Mouse (Mus musculus) stomach, embryonic 16.5 days (tissue): ENCODE data around the gene Mn1. TPM values are rescaled to one million over a fixed set of nuclear protein-coding genes. Genes with fewer than 3 reads are reported as not detected.

Source experiments
- ATAC-seq: fragments of 200-750 bp; cut with Nextera tagmentation; 2 replicates; pipeline ENCODE4 v1.8.0; 2017; ENCODE audit warnings: moderate number of reproducible peaks, moderate TSS enrichment; ENCODE audit not compliant: insufficient read depth, low FRiP score
- H3K27ac ChIP-seq: fragments of 300-500 bp; sonication (generic); 2 replicates; pipeline ENCODE4 v1.5.1; 2014; ENCODE audit warnings: low read length
- H3K27me3 ChIP-seq: fragments of 300-500 bp; sonication (generic); 2 replicates; pipeline ENCODE4 v1.6.1; 2014; ENCODE audit warnings: low read length, control low read depth, mixed read lengths; ENCODE audit not compliant: control insufficient read depth, insufficient read depth
- H3K36me3 ChIP-seq: fragments of 300-500 bp; sonication (generic); 2 replicates; pipeline ENCODE4 v1.6.1; 2014; ENCODE audit warnings: low read length; ENCODE audit not compliant: control insufficient read depth, insufficient read depth
- H3K4me1 ChIP-seq: fragments of 300-500 bp; sonication (generic); 2 replicates; pipeline ENCODE4 v1.6.1; 2014; ENCODE audit warnings: low read length, control low read depth, mixed read lengths; ENCODE audit not compliant: control insufficient read depth, insufficient read depth
- H3K4me2 ChIP-seq: fragments of 300-500 bp; sonication (generic); 2 replicates; pipeline ENCODE4 v1.6.1; 2014; ENCODE audit warnings: low read depth, low read length, mixed read lengths
- H3K4me3 ChIP-seq: fragments of 300-500 bp; sonication (generic); replicated peaks from 2 replicates; pipeline ENCODE4 v1.5.1; 2014; ENCODE audit warnings: mild to moderate bottlenecking, low read length
- H3K9ac ChIP-seq: fragments of 300-500 bp; sonication (generic); 2 replicates; pipeline ENCODE4 v1.6.1; 2014; ENCODE audit warnings: low read length
- H3K9me3 ChIP-seq: fragments of 300-500 bp; sonication (generic); replicated peaks from 2 replicates; pipeline ENCODE4 v1.6.1; 2016; ENCODE audit warnings: low read length, control low read depth; ENCODE audit not compliant: control insufficient read depth
- WGBS: fragments of 180-500 bp; shearing (Covaris S2); extraction: QIAGEN DNeasy Blood & Tissue Kit; methylation state at CpG from one replicate; pipeline ENCODE4 v1.1.7; 2014; 5-methylcytosine and 5-hydroxymethylcytosine counted together
- polyA plus RNA-seq: library from polyadenylated mRNA; unstranded; fragments of >200 nt; fragmentation: Nextera tagmentation; extraction: Ambion mirVana; gene quantifications from 2 replicates; pipeline ENCODE4 v1.2.1, GENCODE M21; 2015

Gene Mn1
- polyA plus RNA-seq, 1 experiment from 2014 or later, result 11.1 TPM

GRCm38 (mm10) chr5:111402651-111402996, 14.5 kb upstream of the Mn1 start:
- H3K36me3 ChIP-seq, result no peaks in the 10 kb centered on the region
- H3K4me1 ChIP-seq, result peaks cover 20% of the 10 kb centered on the region
- H3K4me2 ChIP-seq, result no peak overlapping the region
- no peak overlapping the region for H3K9ac ChIP-seq
- 74% methylated on average over 6 of the region's 6 CpGs for WGBS
- H3K9me3 ChIP-seq, result no peaks in the 10 kb centered on the region
- H3K4me3 ChIP-seq, result no peak overlapping the region
- H3K27ac ChIP-seq, result peak overlapping the region; percentile 13; the same call in 1 of the 2 replicates
- no peaks in the 10 kb centered on the region for H3K27me3 ChIP-seq
- ATAC-seq, result no peak

GRCm38 (mm10) chr5:111404721-111405120, 12.4 kb upstream of the Mn1 start:
- 75% methylated on average over 6 of the region's 6 CpGs for WGBS
- Histone ChIP-seq H3K4me2 (no peak overlapping the region), H3K36me3 (no peaks in the 10 kb centered on the region), H3K4me1 (peaks cover 30% of the 10 kb centered on the region), H3K9ac (no peak overlapping the region), H3K27ac (no peak overlapping the region), H3K4me3 (no peak overlapping the region), H3K9me3 (no peaks in the 10 kb centered on the region), H3K27me3 (no peaks in the 10 kb centered on the region; the same call in 1 of the 2 replicates)
- no peak for ATAC-seq

GRCm38 (mm10) chr5:111408470-111409105, 8.6 kb upstream of the Mn1 start:
- Histone ChIP-seq H3K27ac (peak overlapping the region; percentile 84), H3K4me1 (peaks cover 14% of the 10 kb centered on the region), H3K36me3 (no peaks in the 10 kb centered on the region), H3K9ac (peak overlapping the region; percentile 56), H3K4me3 (no peak overlapping the region), H3K4me2 (peak overlapping the region; percentile 40), H3K27me3 (peaks cover 3% of the 10 kb centered on the region; the same call in 1 of the 2 replicates), H3K9me3 (no peaks in the 10 kb centered on the region)
- peak; percentile 84 for ATAC-seq
- WGBS, result 4% methylated on average over 14 of the region's 14 CpGs

GRCm38 (mm10) chr5:111409412-111410044, 7.6 kb upstream of the Mn1 start:
- H3K9ac ChIP-seq, result 0 out of 2 replicates have a peak overlapping the region, but pooled peaks have one; percentile 10
- H3K27me3 ChIP-seq, result peaks cover 3% of the 10 kb centered on the region; the same call in 1 of the 2 replicates
- H3K4me2 ChIP-seq, result no peak overlapping the region
- no peak for ATAC-seq
- H3K4me1 ChIP-seq, result peaks cover 14% of the 10 kb centered on the region
- H3K9me3 ChIP-seq, result no peaks in the 10 kb centered on the region
- H3K4me3 ChIP-seq, result no peak overlapping the region
- H3K27ac ChIP-seq, result peak overlapping the region; percentile 84; the same call in 1 of the 2 replicates
- 12% methylated on average over 1 of the region's 1 CpGs for WGBS
- no peaks in the 10 kb centered on the region for H3K36me3 ChIP-seq

- H3K4me1 ChIP-seq, result peaks cover 21% of the 10 kb centered on the region
- no peak overlapping the region for H3K27ac ChIP-seq
- no peak overlapping the region for H3K9ac ChIP-seq
- no peaks in the 10 kb centered on the region for H3K9me3 ChIP-seq
- H3K36me3 ChIP-seq, result no peaks in the 10 kb centered on the region
- H3K27me3 ChIP-seq, result peaks cover 3% of the 10 kb centered on the region; the same call in 1 of the 2 replicates
- H3K4me3 ChIP-seq, result no peak overlapping the region
- WGBS, result 74% methylated on average over 3 of the region's 3 CpGs
- ATAC-seq, result no peak
- no peak overlapping the region for H3K4me2 ChIP-seq
Observed at GRCm38 (mm10) chr5:111410665-111411064, 6.5 kb upstream of the Mn1 start.

- no peaks in the 10 kb centered on the region for H3K36me3 ChIP-seq
- H3K4me1 ChIP-seq, result peaks cover 20% of the 10 kb centered on the region
- WGBS, result 1% methylated on average over 5 of the region's 5 CpGs
- H3K4me2 ChIP-seq, result no peak overlapping the region
- ATAC-seq, result peak; percentile 38; the same call in 1 of the 2 replicates
- H3K27me3 ChIP-seq, result peaks cover 7% of the 10 kb centered on the region; the same call in 1 of the 2 replicates
- H3K9me3 ChIP-seq, result no peaks in the 10 kb centered on the region
- 0 out of 2 replicates have a peak overlapping the region, but pooled peaks have one; percentile 32 for H3K9ac ChIP-seq
- no peak overlapping the region for H3K4me3 ChIP-seq
- no peak overlapping the region for H3K27ac ChIP-seq
Observed at GRCm38 (mm10) chr5:111414192-111414591, 3.0 kb upstream of the Mn1 start.

- no peak overlapping the region for H3K4me2 ChIP-seq
- H3K4me3 ChIP-seq, result no peak overlapping the region
- no peak for ATAC-seq
- H3K36me3 ChIP-seq, result no peaks in the 10 kb centered on the region
- no peak overlapping the region for H3K27ac ChIP-seq
- H3K9me3 ChIP-seq, result no peaks in the 10 kb centered on the region
- WGBS, result 65% methylated on average over 4 of the region's 4 CpGs
- H3K9ac ChIP-seq, result no peak overlapping the region
- peaks cover 13% of the 10 kb centered on the region; the same call in 1 of the 2 replicates for H3K27me3 ChIP-seq
- H3K4me1 ChIP-seq, result peaks cover 24% of the 10 kb centered on the region
Observed at GRCm38 (mm10) chr5:111414770-111415249, 2.4 kb upstream of the Mn1 start.

GRCm38 (mm10) chr5:111415575-111415974, 1.6 kb upstream of the Mn1 start:
- Histone ChIP-seq H3K4me1 (peaks cover 31% of the 10 kb centered on the region), H3K27me3 (peaks cover 19% of the 10 kb centered on the region)
- WGBS, result 6% methylated on average over 14 of the region's 14 CpGs

GRCm38 (mm10) chr5:111416048-111416447, 1.1 kb upstream of the Mn1 start:
- peak overlapping the region; percentile 77 for H3K4me3 ChIP-seq
- H3K27me3 ChIP-seq, result peaks cover 24% of the 10 kb centered on the region
- 0 out of 2 replicates have a peak overlapping the region, but pooled peaks have one; percentile 81 for H3K27ac ChIP-seq
- no peaks in the 10 kb centered on the region for H3K36me3 ChIP-seq
- peak overlapping the region; percentile 92; the same call in 1 of the 2 replicates for H3K9ac ChIP-seq
- no peak for ATAC-seq
- H3K4me2 ChIP-seq, result peak overlapping the region; percentile 92
- peaks cover 35% of the 10 kb centered on the region for H3K4me1 ChIP-seq
- H3K9me3 ChIP-seq, result no peaks in the 10 kb centered on the region
- WGBS, result 2% methylated on average over 13 of the region's 13 CpGs

More at GRCm38 (mm10) chr5:111415575-111415974, 1.6 kb upstream of the Mn1 start:
- ATAC-seq, result no peak
- Histone ChIP-seq H3K4me2 (peak overlapping the region; percentile 92), H3K9me3 (no peaks in the 10 kb centered on the region), H3K9ac (no peak overlapping the region; the same call in 1 of the 2 replicates), H3K36me3 (no peaks in the 10 kb centered on the region), H3K27ac (no peak overlapping the region), H3K4me3 (peak overlapping the region; percentile 77)
